Mouse (Mus musculus): ENCODE results near the gene Plscr2.

GRCm38 (mm10) chr9:92335277-92335818 lies 59.9 kb downstream of the Plscr2 start:
- no peak for TF ChIP-seq CTCF (IDR thresholded peaks at IDR 0.05; ENCODE audit: low read depth)
- TF ChIP-seq EP300 (IDR thresholded peaks at IDR 0.05; ENCODE audit: low read depth), result no peak
